Mouse (Mus musculus) B cell, adult 62 days (primary cell): ENCODE measurements around the gene P2rx7. TPM values are rescaled to one million over a fixed set of nuclear protein-coding genes. Genes with fewer than 3 reads are reported as not detected.

Source experiments
- total RNA-seq: library from RNA; stranded (reverse); gene quantifications from 4 replicates; pipeline ENCODE4 v1.2.4, GENCODE M21; 2023

The P2rx7 gene
- 2.4 to 5.4 TPM (median 2.6 TPM) in 4 replicates for total RNA-seq

GRCm38 (mm10) chr5:122643701-122644100, at the start of gene P2rx7:
TSS of gene P2rx7 (plus strand) at chr5:122643911.

GRCm38 (mm10) chr5:122613908-122614732, 29.6 kb upstream of the P2rx7 start, which contains the start of gene Ift81:
TSS of gene Ift81 (minus strand) at chr5:122614518.

GRCm38 (mm10) chr5:122707276-122708181, 63.8 kb downstream of the P2rx7 start, which contains the start of gene P2rx4:
TSS of gene P2rx4 (plus strand) at chr5:122707544.

Other genes with a start within 250 kb of the P2rx7 start
- gene Anapc7, start 222.2 kb upstream of the P2rx7 start, total RNA-seq: 31.8 to 37.3 TPM (median 35.7 TPM) in 4 replicates
- gene Atp2a2, start 141.7 kb upstream of the P2rx7 start, total RNA-seq: 69.5 to 80.5 TPM (median 74.2 TPM) in 4 replicates
- 1.7 to 5.1 TPM (median 3.8 TPM) in 4 replicates for gene Ift81, start 29.4 kb upstream of the P2rx7 start, total RNA-seq
- gene P2rx4, start 63.6 kb downstream of the P2rx7 start, total RNA-seq: 91.2 to 102 TPM (median 98.1 TPM) in 4 replicates
- 46.4 to 54.2 TPM (median 49.5 TPM) in 4 replicates for gene Camkk2, start 135.5 kb downstream of the P2rx7 start, total RNA-seq
- 190 to 219 TPM (median 200 TPM) in 4 replicates for gene Anapc5, start 177.4 kb downstream of the P2rx7 start, total RNA-seq
- gene Rnf34, start 206.1 kb downstream of the P2rx7 start, total RNA-seq: 36.0 to 43.2 TPM (median 38.4 TPM) in 4 replicates